Mouse (Mus musculus) kidney, embryonic 16.5 days (tissue): ENCODE data around the gene Jph3. TPM values are rescaled to one million over a fixed set of nuclear protein-coding genes. Genes with fewer than 3 reads are reported as not detected.

ENCODE experiments used
- ATAC-seq: fragments of 200-750 bp; cut with Nextera tagmentation; 2 replicates; pipeline ENCODE4 v1.8.0; 2017; ENCODE audit warnings: moderate TSS enrichment; ENCODE audit not compliant: low FRiP score, low TSS enrichment
- H3K27ac ChIP-seq: fragments of 300-500 bp; sonication (generic); 2 replicates; pipeline ENCODE4 v1.5.1; 2014; ENCODE audit warnings: low read length
- H3K27me3 ChIP-seq: fragments of 300-500 bp; sonication (generic); 2 replicates; pipeline ENCODE4 v1.6.1; 2014; ENCODE audit warnings: low read length, control low read depth, mixed read lengths; ENCODE audit not compliant: insufficient read depth
- H3K36me3 ChIP-seq: fragments of 300-500 bp; sonication (generic); 2 replicates; pipeline ENCODE4 v1.6.1; 2014; ENCODE audit warnings: low read length, control low read depth, mixed read lengths; ENCODE audit not compliant: insufficient read depth
- H3K4me1 ChIP-seq: fragments of 300-500 bp; sonication (generic); 2 replicates; pipeline ENCODE4 v1.6.1; 2014; ENCODE audit warnings: low read length, control low read depth, mixed read lengths; ENCODE audit not compliant: insufficient read depth
- H3K4me2 ChIP-seq: fragments of 300-500 bp; sonication (generic); replicated peaks from 2 replicates; pipeline ENCODE4 v1.6.1; 2014; ENCODE audit warnings: low read depth, low read length
- H3K4me3 ChIP-seq: fragments of 300-500 bp; sonication (generic); 2 replicates; pipeline ENCODE4 v1.5.1; 2014; ENCODE audit warnings: mild to moderate bottlenecking, low read length
- H3K9ac ChIP-seq: fragments of 300-500 bp; sonication (generic); replicated peaks from 2 replicates; pipeline ENCODE4 v1.6.1; 2014; ENCODE audit warnings: low read length
- H3K9me3 ChIP-seq: fragments of 300-500 bp; sonication (generic); 2 replicates; pipeline ENCODE4 v1.6.1; 2016; ENCODE audit warnings: low read length, control low read depth
- WGBS: fragments of 180-500 bp; shearing (Covaris S2); extraction: QIAGEN DNeasy Blood & Tissue Kit; methylation state at CpG from one replicate; pipeline ENCODE4 v1.1.7; 2014; 5-methylcytosine and 5-hydroxymethylcytosine counted together
- polyA plus RNA-seq: library from polyadenylated mRNA; unstranded; fragments of >200 nt; fragmentation: Nextera tagmentation; extraction: Ambion mirVana; gene quantifications from 2 replicates; pipeline ENCODE4 v1.2.1, GENCODE M21; 2015

Jph3 gene
- polyA plus RNA-seq, 1 experiment from 2014 or later = 0.65 TPM

DNA sequence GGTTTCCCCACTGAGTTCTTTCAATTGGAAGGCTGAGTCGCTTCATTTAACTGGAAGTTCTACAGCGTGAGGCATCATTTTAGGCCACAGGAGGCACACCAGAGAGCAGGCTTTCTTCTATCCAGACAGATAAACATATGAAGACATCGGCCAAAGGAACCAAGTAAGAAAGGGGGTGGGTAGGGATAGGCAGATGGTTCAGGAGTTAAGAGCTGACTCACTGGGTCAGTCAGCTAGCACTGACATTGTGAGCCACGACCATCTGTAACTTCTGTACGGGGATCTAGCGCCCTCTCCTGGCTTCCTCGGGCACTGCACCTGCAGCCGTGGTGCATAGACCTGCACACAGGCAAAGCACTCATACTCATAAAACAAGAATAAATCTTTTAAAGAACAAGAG, 111.8 kb downstream of the Jph3 start:
- no peak overlapping the region for H3K4me3 ChIP-seq
- no peaks in the 10 kb centered on the region for H3K4me1 ChIP-seq
- H3K9me3 ChIP-seq = no peaks in the 10 kb centered on the region
- H3K27me3 ChIP-seq = no peaks in the 10 kb centered on the region
- no peak for ATAC-seq
- H3K36me3 ChIP-seq = no peaks in the 10 kb centered on the region
- 61% methylated on average over 8 of the region's 8 CpGs for WGBS
- H3K4me2 ChIP-seq = no peak overlapping the region
- H3K9ac ChIP-seq = no peak overlapping the region
- H3K27ac ChIP-seq = no peak overlapping the region

DNA sequence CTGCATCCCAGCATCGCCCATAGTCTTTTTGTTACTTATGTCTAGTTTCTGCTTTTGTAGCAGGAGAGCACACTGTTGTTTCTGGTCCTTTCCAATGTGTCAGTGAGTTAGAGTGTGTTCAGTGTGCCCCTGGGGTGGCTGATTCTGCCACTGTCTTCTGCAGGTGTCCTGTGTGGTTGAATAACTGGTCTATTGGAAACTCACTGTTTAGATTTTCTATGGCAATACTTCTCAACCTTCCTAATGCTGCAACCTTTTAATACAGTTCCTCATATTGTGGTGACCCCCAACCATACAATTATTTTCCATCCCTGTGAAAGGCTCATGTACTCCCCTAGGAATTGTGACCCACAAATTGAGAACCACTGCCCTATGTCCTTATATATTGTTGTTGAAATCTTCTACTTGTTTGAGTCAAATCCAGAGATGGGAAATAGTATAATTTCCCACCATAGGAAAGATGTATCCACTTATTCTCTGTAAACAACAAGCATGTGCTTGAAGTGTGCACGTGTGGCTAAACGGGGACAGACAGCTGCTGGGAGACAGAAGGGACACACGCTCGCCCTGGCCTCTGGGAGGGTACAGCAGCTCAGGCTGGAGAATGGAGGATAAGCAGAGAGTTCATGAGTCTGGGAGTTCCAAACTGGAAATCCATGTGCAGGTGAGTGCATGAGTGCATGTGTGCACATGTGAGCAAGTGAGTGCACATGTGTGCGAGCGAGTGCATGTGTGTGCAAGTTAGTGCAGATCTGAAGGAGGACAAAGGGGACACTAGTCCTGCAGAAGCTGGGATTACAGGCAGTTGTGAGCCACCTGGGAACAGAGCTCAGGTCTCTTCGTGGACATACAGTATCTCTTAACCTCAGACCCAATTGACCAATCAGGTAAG, 112.9 kb downstream of the Jph3 start:
- Histone ChIP-seq H3K27ac (no peak overlapping the region), H3K4me3 (no peak overlapping the region), H3K9me3 (no peaks in the 10 kb centered on the region), H3K27me3 (no peaks in the 10 kb centered on the region), H3K4me1 (no peaks in the 10 kb centered on the region), H3K36me3 (no peaks in the 10 kb centered on the region), H3K4me2 (no peak overlapping the region), H3K9ac (no peak overlapping the region)
- no peak for ATAC-seq
- 90% methylated on average over 8 of the region's 8 CpGs for WGBS

DNA sequence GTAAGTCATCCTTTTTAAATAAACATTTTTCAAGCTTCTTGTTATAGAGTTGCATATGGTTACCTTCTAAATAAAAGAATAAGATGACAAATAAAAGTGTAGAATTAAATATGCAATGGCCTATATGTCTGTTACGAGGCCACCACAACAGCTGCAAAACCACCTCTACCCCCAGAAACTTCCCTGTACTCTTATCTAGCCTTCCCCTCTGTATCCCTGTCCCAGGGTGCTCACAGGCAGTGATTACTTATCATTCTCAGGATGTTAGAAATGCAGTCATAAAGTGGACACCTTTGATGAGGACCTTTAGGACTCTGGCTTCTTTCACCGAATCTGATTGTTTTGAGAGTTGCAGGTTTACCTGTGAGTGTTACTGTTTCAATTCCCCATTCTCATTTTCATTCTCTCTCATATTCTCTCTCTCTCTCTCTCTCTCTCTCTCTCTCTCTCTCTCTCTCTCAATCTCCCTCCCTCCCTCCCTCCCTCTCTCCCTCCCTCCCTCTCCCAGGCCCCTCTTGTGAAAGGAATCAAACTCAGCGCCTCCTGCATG, 113.8 kb downstream of the Jph3 start:
- ATAC-seq = no peak
- H3K4me3 ChIP-seq = no peak overlapping the region
- H3K27ac ChIP-seq = no peak overlapping the region
- no peaks in the 10 kb centered on the region for H3K36me3 ChIP-seq
- H3K9me3 ChIP-seq = no peaks in the 10 kb centered on the region
- no peaks in the 10 kb centered on the region for H3K4me1 ChIP-seq
- no peak overlapping the region for H3K9ac ChIP-seq
- WGBS = 68% methylated on average over 3 of the region's 3 CpGs
- no peaks in the 10 kb centered on the region for H3K27me3 ChIP-seq
- H3K4me2 ChIP-seq = no peak overlapping the region

Other genes with a start within 250 kb of the Jph3 start
- gene 1700018B08Rik, start 185.3 kb upstream of the Jph3 start, polyA plus RNA-seq = not detected in 2 replicates
- 14.7 and 16.2 TPM in 2 replicates for gene Fbxo31, start 150.8 kb upstream of the Jph3 start, polyA plus RNA-seq
- gene Map1lc3b, start 139.3 kb upstream of the Jph3 start, polyA plus RNA-seq = 201 and 211 TPM in 2 replicates
- 16.4 and 17.8 TPM in 2 replicates for gene Zcchc14, start 76.7 kb upstream of the Jph3 start, polyA plus RNA-seq
- gene Klhdc4, start 99.9 kb downstream of the Jph3 start, polyA plus RNA-seq = 48.4 and 50.1 TPM in 2 replicates
- 15.1 and 17.0 TPM in 2 replicates for gene Slc7a5, start 178.1 kb downstream of the Jph3 start, polyA plus RNA-seq
- not detected in 2 replicates for gene Car5a, start 215.3 kb downstream of the Jph3 start, polyA plus RNA-seq
- gene Banp, start 220.1 kb downstream of the Jph3 start, polyA plus RNA-seq = 50.7 TPM in 2 replicates